Mouse (Mus musculus): Measurements from ENCODE around the gene Slc15a5.

Slc15a5 gene

DNA sequence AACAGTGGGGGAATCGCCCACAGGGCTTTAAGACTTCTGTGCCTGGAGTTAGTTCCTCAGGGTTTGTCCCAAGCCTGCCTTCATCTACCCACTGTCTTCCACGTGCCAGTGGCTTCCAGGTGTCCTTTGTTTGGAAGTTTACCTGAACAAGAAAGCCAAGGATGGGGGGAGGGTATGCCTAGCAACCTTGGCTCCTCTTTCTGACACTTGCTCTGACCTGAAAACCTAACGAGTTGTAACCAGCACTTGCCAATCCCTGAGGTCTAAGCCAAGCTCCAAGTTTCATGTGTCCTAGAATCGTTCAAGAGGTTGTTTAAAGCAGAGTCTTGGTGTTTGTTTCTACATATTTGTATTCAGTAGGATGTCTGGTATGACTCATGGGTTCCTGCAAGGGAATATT is 116.9 kb downstream of the Slc15a5 start:
- no peak for DNase-seq (ENCODE audit: low spot score in 2 of 2)

DNA sequence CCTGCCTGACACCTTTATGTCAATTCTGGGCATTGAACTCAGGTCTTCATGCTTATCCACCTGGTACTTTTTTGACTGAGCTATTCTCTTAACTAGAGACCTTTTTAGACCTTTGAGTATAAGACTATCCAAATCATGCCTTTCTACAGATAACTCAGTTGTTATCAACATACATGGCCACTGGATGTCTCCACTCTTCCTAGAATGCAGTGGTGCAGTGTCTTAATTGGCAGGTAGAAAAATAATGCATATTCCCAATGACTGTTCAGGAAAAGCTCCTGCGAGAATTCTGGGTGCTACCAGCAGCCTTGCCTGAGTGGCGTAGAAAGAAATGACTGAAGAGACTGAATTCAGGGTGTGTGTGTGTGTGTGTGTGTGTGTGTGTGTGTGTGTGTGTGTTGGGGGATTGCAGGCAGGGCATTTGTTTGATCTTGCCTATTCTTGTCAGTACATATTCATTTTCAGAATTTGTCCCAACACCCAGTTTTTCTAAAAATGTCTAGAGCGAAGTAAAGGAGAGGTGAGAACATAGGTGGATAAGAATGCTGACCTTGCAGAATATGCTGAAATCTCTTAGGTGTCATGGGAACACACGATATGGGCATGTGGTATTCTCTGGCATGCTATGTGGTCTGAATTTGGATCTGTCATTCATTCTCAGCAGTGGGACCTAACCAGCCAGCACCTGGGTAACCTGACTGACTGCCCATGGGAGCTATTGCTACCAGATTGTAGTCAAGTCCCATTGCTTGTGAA is 119.5 kb downstream of the Slc15a5 start:
- DNase-seq (ENCODE audit: low spot score in 2 of 2), result no peak

DNA sequence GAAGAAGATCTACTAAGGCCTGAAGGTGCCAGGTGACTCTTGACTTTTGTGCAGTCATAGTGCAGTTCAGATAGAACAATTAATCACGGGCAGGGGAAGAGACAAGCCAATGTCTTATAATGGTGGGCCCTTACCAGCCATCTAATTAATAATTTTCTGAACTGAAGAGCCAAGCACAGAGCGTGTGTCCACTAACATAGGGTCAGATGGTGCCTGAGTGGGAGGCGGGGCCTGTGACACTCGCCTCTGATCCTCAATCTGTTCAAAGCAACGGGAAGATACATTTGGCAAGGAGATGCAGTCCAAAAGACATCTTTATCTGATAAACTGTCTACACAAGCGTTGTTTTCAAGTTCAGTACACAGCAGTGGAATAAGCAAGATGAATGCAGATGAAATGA is 122.1 kb downstream of the Slc15a5 start:
- DNase-seq (ENCODE audit: low spot score in 2 of 2), result no peak

DNA sequence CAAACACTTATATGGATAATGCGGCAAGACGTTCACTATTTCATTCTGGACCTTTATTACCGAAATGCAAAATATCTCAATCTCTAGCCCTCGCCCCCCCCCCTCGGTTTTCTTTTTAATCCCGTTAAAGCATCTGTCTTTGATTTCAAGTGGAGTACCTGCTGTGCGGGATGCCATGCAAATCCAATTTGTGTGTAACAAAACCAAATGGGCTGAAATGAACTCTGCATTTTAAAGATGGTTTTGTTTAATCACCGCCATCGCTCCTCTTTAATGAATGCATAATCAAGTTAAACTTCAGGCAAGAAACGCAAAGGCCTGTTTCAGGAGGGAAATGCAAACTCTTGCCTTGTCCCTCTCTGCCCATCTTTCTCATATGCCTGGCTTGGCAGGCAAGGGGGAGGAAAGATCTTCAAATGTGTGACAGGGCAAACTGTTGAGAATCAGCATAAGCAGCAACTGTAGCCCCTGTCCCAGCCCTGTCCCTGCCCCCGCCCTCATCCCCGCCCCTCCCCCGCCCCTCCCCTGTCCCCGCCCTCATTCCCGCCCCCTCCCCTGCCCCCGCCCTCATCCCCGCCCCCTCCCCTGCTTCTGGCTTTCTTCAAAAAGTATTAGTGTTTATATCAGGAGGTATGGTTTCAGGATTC is 122.8 kb downstream of the Slc15a5 start:
- no peak for DNase-seq (ENCODE audit: low spot score in 2 of 2)

DNA sequence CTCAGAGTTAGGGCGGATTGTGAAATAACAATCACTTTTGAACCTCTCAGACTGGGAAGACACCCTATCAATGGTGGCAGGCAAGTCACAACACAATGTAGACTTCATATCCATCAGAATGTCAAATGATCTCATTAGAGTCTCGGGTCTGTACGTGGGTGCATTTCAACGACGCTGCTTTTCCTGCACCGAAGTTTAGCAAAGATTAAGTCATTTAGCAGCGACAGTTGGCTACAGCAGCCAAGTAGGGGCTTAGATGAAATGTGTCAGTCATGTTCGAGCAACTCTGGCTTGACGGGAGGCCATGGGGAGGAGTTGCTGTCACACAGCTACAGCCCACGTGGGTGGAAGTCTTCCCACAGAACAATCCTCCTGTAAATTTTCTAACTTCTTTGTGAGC is 133.2 kb downstream of the Slc15a5 start:
- DNase-seq (ENCODE audit: low spot score in 2 of 2), result peak in 1 of 2 experiments; percentile 45

DNA sequence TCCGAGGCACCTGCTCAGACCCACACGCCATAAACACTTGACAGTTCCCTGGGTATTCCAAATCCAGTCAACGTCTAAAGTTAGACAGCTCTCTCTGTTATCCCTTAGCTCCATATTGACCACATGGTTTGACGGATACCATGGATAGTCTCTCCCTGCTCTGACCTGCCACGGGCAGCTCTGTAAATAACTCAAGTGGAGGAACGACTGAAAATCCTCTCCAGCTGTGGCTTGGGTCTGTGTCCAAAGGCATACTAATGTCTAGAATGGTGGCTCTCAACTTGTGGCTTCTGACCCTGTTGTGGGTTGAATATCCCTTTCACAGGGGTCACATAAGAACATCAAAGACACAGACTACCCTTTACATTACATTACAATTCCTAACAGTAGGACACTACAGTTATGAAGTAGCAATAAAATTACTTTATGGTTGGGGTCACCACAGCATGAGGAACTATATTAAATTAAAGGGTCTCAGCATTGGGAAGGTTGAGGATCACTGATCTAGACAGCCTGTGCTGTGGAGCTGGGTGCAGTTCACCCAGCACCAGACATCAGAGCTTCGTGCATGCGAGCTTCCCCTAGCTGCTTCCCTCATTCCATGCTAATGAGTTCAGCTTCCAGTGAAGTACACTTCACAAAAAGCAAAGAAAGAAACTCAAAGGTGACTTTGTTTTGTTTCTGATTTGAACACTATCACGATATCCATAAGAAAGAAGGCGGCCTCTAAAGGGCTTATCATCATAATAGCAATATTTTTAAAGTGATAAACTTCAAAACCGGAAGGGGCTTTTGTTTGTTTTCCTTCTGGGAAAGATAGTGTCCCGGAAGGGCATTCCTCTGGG is 139.1 kb downstream of the Slc15a5 start:
- DNase-seq (ENCODE audit: low spot score in 2 of 2), result no peak

DNA sequence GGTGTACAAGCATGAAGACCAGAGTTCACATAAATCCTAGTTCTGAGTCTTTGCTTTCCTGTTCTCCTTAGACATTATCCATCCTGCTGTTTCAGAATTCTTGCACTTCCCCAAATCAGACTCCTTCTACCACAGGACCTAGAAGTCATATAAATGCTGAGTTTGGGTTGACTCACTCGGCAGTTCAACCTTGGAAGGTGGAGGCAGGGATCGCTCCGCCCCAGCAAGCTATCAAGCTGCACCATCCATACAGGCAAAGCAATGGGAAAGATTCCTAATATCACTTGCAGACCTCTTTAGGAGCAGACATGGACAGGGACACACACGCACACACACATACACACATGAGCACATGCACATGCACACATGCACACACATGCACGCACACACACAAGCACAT is 142.2 kb downstream of the Slc15a5 start:
- DNase-seq (ENCODE audit: low spot score in 2 of 2), result no peak

DNA sequence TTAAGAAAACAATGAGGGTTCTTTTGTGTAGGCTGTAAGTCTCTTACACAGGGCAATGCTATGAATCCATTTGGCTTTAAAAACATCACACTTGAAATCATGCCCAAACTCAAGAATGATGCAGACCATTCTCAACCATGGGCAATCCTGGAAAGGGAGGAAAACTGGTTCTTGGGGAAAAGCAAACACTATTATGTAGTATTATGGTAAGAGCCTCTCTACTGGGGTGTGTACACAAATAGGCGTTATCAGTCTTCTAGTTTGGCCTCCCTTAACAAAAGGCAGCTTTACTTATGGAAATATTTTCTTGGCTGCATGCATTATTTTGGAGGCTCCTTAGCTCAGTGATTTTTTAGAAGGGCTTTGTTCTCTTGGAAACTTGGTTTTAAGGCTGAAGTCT is 143.4 kb downstream of the Slc15a5 start:
- DNase-seq (ENCODE audit: low spot score in 2 of 2), result no peak

DNA sequence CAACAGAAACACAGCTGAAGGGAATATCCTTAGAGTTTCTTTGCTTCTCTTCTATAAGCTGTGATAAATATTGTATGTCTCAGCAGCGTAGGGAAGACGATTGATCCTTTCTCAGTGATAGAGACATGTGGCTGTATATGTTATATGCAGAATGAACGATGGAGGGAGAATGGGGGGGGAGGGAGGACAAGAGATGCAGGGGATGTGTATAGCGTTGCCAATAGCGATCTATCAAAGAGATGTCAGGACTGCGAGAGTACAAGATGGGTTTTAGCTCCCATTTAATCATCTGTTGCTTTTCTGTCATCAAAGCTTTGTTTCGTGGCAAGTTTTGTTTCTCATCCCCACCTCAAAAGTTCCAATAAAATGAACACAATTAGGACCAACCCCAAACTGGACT is 143.9 kb downstream of the Slc15a5 start:
- DNase-seq (ENCODE audit: low spot score in 2 of 2), result no peak

DNA sequence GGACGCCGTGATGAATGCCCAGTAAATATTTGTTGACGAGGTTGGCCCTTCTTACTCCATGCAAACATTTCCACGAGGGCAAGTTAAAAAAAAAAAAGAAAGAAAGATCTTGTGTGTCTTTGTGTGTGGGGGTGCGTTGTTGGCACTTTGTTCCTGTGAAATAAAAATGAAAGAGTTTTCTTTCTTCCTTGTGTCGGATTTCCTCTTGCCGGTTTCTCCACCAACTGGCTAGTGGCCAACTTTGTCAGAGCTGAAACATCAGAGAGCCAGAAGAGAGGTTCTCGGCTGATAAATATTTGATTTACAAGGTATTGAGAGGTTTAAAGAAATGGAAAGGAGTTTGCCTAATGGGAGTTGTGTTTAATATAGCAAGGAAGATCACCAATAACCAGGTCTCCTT is 144.4 kb downstream of the Slc15a5 start:
- DNase-seq (ENCODE audit: low spot score in 2 of 2), result peak in 1 of 2 experiments; percentile 50

DNA sequence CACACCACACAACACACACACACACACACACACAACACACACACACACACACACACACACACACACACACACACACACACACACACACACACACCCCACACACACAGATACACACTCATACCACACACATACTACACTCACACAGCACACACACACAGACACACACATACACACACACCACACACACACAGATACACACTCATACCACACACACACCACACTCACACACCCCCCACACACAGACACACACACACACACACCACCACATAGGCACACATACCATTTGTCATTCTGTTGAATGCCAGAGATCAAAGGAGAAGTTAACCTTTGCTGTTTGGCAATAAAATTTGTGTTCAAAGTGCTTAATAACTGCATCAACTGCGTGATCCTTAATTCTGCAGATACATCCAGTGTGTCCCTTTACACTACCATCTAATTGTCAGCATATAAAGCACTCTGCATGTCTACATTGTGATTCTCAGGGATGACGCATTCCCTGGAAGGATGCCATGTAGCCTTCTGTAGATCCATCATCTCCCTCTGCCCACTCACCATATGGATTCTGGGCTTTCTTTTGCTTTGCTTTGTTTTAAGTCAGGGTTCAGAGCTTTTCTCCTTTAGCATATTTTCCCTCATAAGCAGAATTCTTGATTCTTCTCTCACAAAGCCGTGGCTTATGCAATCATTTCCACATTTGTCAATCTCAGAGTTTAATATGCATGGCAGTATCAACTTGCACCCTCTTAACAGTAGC is 145.0 kb downstream of the Slc15a5 start:
- DNase-seq (ENCODE audit: low spot score in 2 of 2), result peak; percentile 56 to 90

Data from left cerebral cortex, adult 9 months (tissue).